Mouse (Mus musculus) bone marrow macrophage, adult 2 months (primary cell): ENCODE results near the gene Btg3. TPM values are rescaled to one million over a fixed set of nuclear protein-coding genes. Genes with fewer than 3 reads are reported as not detected.

Experiments
- H3K27ac ChIP-seq: 2 replicates; pipeline ENCODE4 v1.5.1; 2012; ENCODE audit warnings: low read depth, low read length; ENCODE audit not compliant: insufficient read depth
- H3K4me1 ChIP-seq: 2 replicates; pipeline ENCODE4 v1.6.1; 2012; ENCODE audit warnings: low read length; ENCODE audit not compliant: control insufficient read depth, insufficient read depth
- H3K4me3 ChIP-seq: 2 replicates; pipeline ENCODE4 v1.5.1; 2012; ENCODE audit warnings: mild to moderate bottlenecking, low read length, moderate library complexity; ENCODE audit not compliant: insufficient read depth
- CTCF ChIP-seq: IDR thresholded peaks from 2 replicates; pipeline ENCODE4 v1.5.1; 2012; ENCODE audit warnings: low read depth, mild to moderate bottlenecking, low read length, moderate library complexity
- POLR2A ChIP-seq: IDR thresholded peaks from 2 replicates; pipeline ENCODE4 v1.6.1; 2012; ENCODE audit warnings: mild to moderate bottlenecking, low read depth, low read length, borderline replicate concordance
- polyA plus RNA-seq: library from polyadenylated mRNA; stranded (reverse); fragments of >200 nt; gene quantifications from 2 replicates; pipeline ENCODE4 v1.2.4, GENCODE M21; 2012; ENCODE audit not compliant: missing spikeins, insufficient read depth, insufficient read length

Btg3 gene
- polyA plus RNA-seq, 1 experiment, result 4.5 TPM

GRCm38 (mm10) chr16:78347328-78347926 is 29.6 kb downstream of the Btg3 start:
- H3K4me1 ChIP-seq, result no peaks in the 10 kb centered on the region
- TF ChIP-seq POLR2A (no peak), CTCF (no peak)

GRCm38 (mm10) chr16:78346662-78347327 is 30.2 kb downstream of the Btg3 start:
- no peaks in the 10 kb centered on the region for H3K4me1 ChIP-seq
- H3K27ac ChIP-seq, result no peak overlapping the region
- TF ChIP-seq POLR2A (no peak), CTCF (no peak)
- H3K4me3 ChIP-seq, result no peak overlapping the region

More at GRCm38 (mm10) chr16:78347328-78347926, 29.6 kb downstream of the Btg3 start:
- H3K4me3 ChIP-seq, result no peak overlapping the region
- H3K27ac ChIP-seq, result no peak overlapping the region

DNA sequence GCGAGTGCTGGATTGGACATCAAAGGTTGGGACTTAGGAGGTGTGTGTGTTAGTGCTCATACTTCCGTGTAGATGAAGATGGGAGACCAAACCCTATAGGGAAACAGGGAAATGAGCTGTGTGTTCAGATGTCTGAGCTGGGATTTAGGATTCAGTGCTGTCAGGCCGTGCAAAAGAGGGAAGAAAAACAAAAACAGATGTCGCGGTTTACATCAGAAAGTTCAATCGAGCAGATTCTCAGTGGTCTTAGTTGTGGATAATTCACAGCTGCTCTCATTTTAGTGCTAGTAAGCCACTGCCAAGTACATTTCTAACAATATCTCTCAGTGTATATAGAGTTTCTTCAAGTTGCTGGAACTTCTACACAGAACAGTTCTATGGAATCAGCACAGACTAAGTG is 33.2 kb downstream of the Btg3 start:
- TF ChIP-seq CTCF, result no peak
- no peak for TF ChIP-seq POLR2A
- H3K4me1 ChIP-seq, result no peaks in the 10 kb centered on the region
- no peak overlapping the region for H3K4me3 ChIP-seq
- H3K27ac ChIP-seq, result no peak overlapping the region

- H3K4me1 ChIP-seq, result no peaks in the 10 kb centered on the region
- H3K4me3 ChIP-seq, result no peak overlapping the region
- no peak for TF ChIP-seq CTCF
- TF ChIP-seq POLR2A, result no peak
- H3K27ac ChIP-seq, result no peak overlapping the region
These were observed 34.2 kb downstream of the Btg3 start for GRCm38 (mm10) chr16:78342767-78343166.

GRCm38 (mm10) chr16:78341356-78341755 is 35.6 kb downstream of the Btg3 start:
- Histone ChIP-seq H3K4me1 (no peaks in the 10 kb centered on the region), H3K27ac (no peak overlapping the region), H3K4me3 (no peak overlapping the region)
- TF ChIP-seq CTCF (no peak), POLR2A (no peak)

- Histone ChIP-seq H3K4me3 (no peak overlapping the region), H3K27ac (no peak overlapping the region), H3K4me1 (no peaks in the 10 kb centered on the region)
- TF ChIP-seq CTCF, result no peak
- no peak for TF ChIP-seq POLR2A
These were observed 39.8 kb downstream of the Btg3 start for GRCm38 (mm10) chr16:78337226-78337625.

DNA sequence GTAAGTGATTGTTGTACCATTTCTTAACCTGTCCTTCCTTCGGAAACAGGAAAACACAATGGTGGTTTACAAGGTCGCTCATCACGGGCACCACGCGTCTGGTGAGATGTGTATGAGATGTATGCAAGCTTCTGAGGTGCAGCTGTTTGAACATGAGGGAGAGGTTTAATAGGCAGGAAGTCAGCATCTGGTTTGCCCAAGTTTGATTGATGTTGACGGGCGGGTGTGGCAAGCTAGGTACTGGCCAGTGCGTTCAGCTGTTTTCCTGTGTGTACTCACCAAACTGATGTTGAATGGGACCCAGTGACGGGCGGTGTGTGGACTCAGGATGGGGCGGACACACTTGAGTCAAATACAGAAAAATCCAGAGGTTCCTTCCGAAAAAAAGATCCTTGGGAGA is 49.0 kb downstream of the Btg3 start:
- Histone ChIP-seq H3K4me1 (no peaks in the 10 kb centered on the region), H3K4me3 (no peak overlapping the region), H3K27ac (no peak overlapping the region)
- TF ChIP-seq CTCF (no peak), POLR2A (no peak)

- TF ChIP-seq CTCF, result no peak
- no peak for TF ChIP-seq POLR2A
- no peak overlapping the region for H3K27ac ChIP-seq
- H3K4me3 ChIP-seq, result no peak overlapping the region
- H3K4me1 ChIP-seq, result no peaks in the 10 kb centered on the region
These were observed 49.4 kb downstream of the Btg3 start for GRCm38 (mm10) chr16:78327562-78327961.

- Histone ChIP-seq H3K4me1 (no peaks in the 10 kb centered on the region), H3K27ac (no peak overlapping the region), H3K4me3 (no peak overlapping the region)
- no peak for TF ChIP-seq CTCF
- TF ChIP-seq POLR2A, result no peak
These were observed 50.8 kb downstream of the Btg3 start for GRCm38 (mm10) chr16:78325972-78326848.

DNA sequence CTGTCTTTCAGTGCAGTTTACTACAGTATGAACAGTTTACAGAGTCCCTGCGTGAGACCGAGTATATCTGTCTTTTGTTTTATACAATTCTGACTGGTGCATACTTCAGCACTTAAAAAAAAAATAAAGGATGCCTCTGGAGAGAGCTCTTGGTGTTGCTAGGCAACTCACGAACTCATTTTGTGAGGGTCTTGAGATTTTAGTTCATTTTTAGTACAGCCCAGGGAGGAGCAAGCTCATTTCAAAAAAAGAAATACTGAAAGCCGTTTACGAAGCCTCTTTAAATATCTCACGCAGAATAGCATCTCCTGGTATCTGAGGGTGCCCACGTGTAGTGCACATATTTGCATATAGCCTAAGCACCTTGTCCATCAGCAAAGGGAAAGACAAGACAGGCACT is 54.9 kb downstream of the Btg3 start:
- H3K27ac ChIP-seq, result no peak overlapping the region
- H3K4me3 ChIP-seq, result no peak overlapping the region
- H3K4me1 ChIP-seq, result no peaks in the 10 kb centered on the region
- no peak for TF ChIP-seq CTCF
- TF ChIP-seq POLR2A, result no peak
